Mouse (Mus musculus): ENCODE measurements around the gene Tnip1.
A peak's percentile ranks its signal among the peaks of the same experiment; 100 is the strongest.
"Not testable (repeated sequence)": the region's sequence is repeated elsewhere in the genome, so short reads cannot be mapped to it uniquely, and the experiment has no call there.

The Tnip1 gene

DNA sequence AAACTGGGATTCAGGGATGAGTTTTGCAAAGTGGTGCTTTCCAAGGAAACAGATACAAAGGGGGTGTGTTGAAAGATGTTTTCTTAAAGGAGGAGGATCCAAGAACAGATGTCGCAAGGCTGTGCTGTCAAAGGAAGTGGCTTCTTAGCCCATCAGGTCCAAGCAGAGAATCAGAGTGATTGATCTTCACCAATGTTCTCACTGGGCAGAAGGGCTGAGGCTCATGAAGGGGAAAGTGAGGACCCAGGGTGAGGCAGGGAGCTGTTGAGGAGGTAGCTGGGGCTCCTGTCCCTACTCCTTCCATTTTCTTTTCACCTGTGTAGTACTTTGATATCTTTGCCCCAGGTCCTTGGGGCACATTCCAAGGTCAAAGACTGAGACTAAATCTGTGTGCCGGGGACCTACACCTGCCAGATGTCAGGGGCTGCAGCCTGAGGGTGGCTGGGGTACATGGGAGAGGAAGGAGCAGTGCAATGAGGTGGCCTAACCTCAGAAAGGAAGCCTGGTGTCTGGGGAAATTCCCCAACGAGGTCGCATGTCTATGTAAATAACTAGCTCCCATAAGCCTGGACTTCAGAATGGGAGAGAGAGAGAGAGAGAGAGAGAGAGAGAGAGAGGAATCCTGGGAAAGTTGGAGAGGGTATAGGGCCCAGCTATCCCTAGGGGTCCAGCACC, 9.5 kb upstream of the Tnip1 start:
- no peak for DNase-seq (ENCODE audit: low spot score)

DNA sequence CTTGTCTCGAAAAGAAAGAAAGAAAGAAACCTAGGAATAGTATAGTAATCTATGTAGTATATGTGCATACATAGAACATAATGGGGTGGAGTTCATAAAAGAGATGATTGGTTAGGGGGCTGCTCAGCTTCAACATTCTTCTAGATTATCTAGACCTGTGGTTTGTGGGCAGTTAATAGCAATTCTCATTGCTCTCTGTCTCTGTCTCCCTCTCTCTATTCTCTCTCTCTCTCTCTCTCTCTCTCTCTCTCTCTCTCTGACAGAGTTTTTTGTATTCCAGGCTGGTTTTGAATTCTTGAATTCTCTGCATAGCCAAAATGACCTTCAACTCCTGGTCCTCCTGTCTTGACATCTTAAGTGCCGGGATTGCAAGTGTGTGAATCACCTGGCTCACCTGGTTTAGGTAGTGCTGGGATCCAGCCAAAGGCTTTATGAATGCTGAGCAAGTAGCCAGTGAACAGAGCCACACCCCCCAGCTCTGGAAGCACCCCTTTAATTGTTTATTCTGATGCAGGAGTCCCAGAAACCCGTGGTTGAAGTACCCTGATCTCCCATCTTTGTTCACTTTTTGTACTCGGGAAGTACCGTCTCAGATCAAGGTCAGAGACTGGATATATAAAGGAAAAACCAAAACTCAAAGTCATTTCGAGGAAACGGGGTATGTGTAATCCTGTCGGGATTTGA, 8.8 kb upstream of the Tnip1 start:
- DNase-seq (ENCODE audit: low spot score), result no peak

DNA sequence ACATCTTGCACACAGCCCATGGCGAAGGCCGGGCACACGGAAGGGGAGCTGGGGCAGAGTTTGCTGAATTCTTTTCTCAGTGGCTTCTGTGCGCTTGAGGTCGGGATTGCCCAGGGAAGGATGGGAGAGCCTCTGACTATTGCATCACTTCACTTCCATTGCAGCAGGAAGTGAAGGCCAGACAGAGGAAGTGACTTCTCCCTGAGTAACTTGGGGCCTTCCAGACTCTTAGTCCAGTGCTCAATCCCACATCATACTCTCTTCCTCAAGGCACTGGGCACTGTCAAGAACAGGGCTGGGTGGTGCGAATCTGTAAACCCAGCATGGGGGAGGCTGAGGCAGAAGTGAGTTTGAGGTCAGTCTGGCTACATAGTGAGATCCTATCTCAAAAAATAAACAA, 2.5 kb upstream of the Tnip1 start:
- no peak for DNase-seq (ENCODE audit: low spot score)

DNA sequence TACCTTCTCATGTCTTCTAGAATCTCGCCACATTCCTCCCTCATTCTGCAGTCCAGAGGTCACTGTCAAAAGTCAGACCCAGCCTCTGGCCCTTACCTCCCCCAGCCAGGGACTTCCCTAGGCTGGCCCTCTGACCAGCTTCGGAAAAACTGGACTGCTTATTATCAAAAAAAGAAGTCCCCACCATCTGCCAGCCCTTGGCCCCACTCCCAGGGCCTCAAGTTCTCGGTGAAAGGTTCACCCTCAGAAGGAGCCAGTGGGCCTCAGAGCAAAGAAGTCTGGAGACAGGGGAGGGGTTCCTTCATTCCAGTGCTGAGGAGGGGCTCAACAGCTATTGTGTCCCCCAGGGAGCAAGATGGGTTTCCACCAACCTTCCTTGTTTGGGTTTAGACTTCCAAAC, 796 bp downstream of the Tnip1 start:
- no peak for DNase-seq (ENCODE audit: low spot score)

DNA sequence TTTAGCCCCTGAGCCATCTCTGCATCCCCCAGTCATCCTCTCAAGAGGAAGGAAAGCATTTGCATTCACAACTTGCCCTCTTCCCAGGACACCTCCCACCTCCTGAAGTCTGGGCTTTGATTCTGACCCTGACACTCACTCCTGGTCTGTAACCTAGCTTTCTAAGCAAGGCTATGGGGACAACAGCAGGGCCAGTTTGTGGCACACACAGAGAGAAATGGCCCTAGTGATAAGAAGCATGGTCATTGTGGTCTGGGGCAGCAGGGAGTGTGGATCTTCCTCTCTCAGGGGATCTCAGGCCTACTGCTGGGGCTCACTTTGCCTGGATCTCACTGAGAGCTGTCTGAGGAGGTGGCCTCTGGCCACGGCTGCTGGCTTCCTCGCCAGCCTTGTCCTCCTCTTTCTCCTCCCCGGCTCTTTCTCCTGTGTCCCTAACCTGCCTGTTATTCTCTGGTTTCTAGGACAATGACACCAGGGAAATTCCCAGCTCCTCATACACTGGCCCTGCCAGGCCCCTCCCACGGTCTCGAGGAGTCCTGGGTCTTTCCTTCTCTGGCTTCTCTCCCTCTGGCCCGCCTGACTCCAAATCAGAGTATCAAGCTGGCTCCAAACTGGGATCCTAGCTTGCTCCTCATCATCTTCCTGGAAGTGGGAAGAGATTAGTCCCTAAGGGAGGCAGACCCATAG, 1.4 kb downstream of the Tnip1 start:
- no peak for DNase-seq (ENCODE audit: low spot score)

DNA sequence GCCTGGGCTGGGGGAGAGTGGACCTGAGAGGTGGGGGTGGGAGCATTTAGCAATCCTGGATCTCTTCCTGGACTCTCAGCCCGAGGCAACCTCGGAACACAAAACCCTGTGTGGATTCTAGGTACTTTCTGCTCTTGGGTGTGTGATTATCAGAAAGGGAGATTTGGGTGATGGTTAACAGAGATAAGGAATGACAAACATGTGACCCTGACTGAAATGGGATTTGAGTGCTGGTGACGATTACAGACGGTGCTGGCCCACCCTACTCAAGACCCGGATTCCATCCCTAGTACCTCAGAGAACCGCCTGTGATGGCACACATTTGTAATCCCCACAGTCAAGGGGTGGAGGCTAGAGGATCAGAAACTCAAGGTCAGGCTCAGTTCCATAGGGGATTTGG, 2.5 kb downstream of the Tnip1 start:
- no peak for DNase-seq (ENCODE audit: low spot score)

DNA sequence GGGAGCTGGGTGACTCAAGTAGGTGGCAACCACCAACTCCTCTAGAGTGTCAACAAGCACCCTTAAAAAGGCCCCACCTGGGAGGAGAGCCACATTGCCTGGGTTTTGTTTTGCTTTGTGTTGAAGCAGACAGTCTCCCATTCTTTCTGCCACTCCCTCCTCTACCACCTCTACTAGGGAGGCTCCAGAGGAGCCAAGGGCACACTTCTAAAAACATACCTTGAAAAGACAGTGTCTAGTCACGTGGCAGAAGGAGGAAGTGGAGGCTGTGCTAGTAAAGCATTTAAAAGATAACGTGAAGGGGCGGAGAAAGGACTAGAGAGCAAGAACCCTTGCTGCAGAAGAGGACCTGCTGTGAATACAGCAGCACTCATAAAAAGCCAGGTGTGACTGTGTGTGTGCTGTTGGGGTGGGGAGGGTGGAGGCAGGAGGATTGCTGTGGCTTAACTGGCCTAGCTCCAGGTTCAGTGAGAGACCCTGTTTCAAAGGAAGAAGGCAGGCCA, 4.1 kb downstream of the Tnip1 start:
- DNase-seq (ENCODE audit: low spot score), result no peak

DNA sequence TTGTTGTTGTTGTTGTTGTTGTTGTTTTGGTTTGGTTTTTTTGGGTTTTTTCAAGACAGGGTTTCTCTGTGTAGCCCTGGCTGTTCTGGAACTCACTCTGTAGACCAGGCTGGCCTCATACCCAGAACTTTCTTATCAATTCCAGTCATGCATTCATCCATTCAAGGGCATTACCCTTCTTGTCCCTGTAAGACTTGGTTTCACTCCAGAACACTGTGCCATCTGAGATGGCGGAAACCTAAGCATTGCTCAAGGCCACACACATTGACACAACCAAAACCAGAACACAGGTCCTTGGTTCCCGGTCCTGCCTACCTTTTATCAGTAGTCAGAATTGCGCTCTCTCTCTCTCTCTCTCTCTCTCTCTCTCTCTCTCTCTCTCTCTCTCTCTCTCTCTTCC, 5.0 kb downstream of the Tnip1 start:
- DNase-seq (ENCODE audit: low spot score), result not testable (repeated sequence)

DNA sequence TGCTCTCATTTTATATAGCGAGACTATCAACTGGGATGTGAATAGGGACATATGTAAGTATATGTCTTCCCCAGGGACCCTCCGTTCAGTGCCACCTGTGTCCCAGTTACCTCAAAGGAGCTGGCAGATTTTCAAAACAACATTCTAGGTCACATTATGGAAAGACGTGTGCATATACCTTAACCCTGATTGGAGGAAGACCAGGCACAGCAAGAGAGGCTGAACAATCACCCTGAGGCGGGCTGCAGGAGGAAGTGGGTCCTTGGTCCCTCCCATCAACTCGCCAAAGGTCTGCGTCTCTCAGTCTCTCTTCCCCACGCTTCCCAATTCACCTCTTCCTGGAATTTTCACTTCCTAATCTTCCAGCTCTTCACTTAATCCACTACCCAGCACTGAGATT, 5.8 kb downstream of the Tnip1 start:
- no peak for DNase-seq (ENCODE audit: low spot score)

DNA sequence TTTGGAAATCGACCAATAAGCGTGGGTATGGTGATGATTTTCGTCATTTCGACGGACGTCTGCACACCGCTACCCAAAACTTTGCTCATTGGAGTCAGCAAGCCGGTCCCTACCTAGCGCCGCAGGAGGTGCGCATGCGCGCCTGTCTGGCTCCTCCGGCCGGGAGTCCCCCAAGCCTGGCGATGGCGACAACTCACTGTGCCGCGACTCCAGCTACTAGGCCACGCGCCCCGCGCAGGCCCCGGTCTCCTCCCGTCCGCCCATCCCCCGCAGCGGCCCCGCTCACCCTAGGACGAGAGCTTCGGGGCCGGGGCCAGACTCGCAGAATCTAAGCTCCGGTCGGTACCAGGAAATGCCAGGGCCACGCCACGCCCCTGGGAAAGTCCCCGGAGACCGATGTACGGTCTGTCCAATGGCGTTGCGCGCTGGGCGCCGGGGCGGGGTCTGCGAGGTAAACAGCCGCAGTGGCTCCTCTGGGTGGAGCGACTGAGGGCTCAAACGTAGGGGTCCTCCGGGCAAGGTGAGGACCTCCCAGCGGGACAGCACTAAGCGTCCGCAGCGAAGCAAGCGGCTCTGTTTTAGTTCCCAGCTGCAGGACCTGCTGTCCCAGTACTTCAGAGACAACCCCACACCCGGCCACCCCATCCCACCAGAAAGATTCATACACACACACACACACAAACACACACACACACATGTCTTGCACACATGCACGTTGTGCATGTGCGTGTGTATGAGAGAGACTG, 6.8 kb downstream of the Tnip1 start:
- DNase-seq (ENCODE audit: low spot score), result peak; percentile 99

DNA sequence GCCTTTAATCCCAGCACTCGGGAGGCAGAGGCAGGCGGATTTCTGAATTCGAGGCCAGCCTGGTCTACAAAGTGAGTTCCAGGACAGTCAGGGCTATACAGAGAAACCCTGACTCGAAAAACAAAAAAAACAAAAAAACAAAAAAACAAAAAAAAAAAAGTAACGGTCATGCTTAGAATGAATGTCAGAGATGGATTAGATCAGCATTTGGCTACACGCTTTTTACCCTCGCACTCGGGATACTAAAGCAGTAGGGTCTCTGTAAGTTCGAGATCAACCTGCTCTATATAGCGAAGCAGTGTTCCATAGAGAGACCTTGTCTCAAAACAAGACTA, 7.3 kb downstream of the Tnip1 start:
- DNase-seq (ENCODE audit: low spot score), result not testable (repeated sequence)

DNA sequence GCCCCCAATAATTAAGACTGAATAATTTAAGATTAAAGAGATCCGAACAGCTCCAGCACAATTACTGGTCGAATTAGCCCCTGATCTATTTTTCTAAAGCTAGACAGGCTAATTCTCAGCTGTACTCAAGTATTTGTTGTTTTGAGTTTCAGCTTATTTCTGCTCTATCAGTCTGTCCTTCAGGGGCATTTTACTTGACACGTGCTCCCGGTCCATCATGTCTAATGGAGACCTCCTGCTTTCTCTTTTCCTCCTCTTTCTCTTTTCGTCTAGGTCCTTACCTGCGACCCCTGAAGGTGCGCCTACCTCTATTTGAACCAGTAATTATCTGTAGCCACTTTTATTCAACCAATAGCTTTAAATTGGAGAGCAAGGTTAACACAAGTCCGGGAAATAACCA, 8.0 kb downstream of the Tnip1 start:
- no peak for DNase-seq (ENCODE audit: low spot score)

DNA sequence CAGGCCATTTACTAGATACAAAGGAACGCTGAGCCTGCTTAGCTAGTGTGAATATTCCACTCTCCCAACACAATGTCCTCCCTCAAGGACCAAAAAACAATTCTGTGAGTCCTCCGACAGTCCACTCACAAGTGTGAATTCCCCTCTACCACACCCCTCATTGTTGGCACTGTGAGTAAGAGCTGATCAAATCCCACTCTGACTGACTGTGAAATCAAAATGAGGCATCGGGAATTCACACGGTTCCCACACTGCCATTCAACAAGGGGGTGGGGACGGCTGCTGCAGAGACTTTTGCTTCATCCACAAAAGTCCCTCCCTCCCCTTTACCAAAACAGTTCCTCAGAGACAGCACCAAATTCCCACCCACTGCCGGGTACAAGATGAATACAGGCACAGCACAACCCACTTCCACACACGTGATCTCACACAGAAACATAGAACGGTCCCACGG, 8.7 kb downstream of the Tnip1 start:
- DNase-seq (ENCODE audit: low spot score), result no peak

DNA sequence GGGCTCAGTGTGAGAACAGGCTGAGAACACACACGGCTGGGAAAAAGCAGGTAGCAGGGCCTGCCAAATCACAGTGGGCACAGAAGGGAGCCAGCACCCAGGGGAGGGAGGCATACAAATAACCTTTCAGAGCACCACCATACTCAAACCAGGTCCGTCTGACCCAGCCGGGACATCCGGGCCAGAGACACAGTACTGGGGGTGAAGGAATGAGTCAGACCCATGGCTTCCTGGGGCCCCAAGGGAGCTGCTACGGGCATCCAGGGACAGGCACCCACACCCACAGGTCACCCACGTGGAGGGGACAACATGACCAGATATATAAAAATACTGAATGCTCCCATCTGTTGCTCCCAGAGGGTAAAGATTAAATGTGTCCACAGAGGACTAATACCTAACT, 10.1 kb downstream of the Tnip1 start:
- no peak for DNase-seq (ENCODE audit: low spot score)

DNA sequence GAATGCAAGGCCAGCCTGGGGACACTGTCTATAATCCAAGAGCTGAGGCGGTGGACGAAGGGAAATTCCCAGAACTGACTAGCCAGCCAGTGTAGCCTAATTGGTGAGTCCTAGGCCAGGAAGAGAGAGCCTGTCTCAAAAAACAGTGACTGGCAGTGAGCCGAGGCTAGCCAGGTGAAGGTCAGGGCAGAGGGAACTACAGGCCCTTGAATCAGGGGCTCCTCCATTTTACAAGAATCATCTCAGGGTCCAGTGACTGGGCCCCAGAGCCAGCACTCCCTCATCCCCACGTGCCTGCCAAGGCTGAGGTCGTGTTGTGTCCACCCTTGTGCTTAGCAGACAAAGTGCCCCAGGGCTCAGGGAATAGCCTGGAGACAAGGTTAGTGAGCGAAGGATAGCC, 12.0 kb downstream of the Tnip1 start:
- DNase-seq (ENCODE audit: low spot score), result no peak

DNA sequence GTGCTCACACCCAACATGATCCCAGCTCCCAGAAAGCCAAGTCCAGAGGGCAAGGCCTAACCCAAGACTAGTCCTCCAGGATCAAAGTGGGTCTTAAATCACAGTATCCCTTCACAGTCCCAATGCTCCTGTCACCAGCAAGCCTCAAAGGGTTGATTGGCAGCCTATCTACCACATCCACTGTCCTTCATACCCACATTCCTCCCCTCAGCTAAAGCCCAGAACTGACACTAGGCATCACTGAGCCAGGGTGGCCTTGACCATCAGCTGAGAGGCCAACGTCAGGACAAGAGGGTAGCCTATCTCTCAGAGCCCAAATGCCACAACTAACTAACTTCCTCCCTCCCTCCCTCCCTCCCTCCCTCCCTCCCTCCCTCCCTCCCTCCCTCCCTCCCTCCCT, 13.0 kb downstream of the Tnip1 start:
- no peak for DNase-seq (ENCODE audit: low spot score)

DNA sequence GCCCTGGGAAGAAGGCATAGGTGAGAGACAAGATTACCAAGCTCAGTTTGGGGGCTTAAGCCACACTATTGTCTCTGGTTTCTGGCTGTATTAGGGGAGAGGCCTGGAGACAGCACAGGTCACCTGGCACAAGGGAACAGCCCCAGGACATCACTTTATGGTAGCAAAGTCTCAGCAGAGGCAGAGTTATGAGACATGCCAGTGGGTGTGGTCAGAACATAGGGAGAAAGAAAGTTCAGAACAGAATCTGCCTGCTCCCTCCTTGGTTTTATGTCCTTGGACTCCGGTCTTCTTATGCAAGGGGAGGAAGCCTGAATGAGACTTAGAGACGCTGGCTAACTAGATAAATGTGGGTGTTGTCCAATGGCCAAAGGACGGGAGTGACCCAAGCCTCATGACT, 18.0 kb downstream of the Tnip1 start:
- no peak for DNase-seq (ENCODE audit: low spot score)

DNA sequence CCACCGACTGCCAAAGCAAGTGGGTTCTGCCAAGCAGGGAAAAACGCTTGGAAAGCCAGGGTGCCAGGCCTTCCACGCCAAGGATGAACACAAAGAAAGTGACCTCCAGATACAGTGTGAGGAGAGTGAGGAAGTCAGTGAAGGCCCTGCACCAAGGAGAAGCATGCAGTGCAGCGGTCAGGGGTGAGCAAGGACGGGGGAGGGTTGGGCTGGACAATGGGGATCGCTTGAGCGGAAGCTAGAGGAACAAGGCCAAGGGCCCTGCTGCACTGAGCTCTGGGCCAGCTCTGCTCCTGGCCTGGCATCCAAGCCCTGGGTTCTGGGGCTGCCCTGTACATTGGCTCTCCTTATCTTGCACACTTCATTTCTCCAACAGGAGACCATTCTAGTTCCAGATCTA, 22.7 kb downstream of the Tnip1 start:
- DNase-seq (ENCODE audit: low spot score), result no peak

DNA sequence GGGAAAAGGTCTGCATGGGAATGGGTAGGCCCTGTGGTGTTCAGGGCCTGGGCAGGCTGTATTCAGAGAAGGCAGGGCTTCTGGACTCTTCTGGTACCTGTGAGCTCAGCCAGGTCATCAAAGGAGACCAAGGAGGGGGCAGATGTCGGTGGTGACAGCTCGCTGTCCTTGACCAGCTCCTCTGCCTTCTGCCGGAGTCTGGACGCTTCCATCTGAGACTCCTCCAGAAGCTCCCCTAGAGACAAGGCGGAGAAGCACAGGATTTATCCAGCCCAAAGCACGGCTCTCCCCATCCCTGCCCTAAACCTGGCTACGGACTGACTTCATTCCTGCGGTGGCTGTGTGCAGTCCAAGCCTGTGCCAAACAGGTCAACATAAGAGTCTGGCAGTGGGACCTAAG, 23.2 kb downstream of the Tnip1 start:
- DNase-seq (ENCODE audit: low spot score), result no peak

DNA sequence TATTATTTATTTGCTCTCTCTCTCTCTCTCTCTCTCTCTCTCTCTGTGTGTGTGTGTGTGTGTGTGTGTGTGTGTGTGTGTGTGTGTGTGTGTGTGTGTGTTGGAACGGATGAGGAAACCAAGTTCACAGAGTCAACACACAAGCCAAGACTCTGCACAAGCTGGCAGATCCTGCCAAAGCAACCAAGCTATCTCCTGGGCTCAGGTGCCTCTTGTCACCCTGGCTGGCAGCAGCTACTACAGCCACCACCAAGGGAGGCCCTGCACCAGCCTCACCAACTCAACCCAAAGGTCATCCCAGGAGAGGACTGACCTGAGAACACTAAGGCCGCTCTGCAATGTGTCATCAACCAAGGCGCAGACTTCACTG, 26.0 kb downstream of the Tnip1 start:
- DNase-seq (ENCODE audit: low spot score), result no peak

DNA sequence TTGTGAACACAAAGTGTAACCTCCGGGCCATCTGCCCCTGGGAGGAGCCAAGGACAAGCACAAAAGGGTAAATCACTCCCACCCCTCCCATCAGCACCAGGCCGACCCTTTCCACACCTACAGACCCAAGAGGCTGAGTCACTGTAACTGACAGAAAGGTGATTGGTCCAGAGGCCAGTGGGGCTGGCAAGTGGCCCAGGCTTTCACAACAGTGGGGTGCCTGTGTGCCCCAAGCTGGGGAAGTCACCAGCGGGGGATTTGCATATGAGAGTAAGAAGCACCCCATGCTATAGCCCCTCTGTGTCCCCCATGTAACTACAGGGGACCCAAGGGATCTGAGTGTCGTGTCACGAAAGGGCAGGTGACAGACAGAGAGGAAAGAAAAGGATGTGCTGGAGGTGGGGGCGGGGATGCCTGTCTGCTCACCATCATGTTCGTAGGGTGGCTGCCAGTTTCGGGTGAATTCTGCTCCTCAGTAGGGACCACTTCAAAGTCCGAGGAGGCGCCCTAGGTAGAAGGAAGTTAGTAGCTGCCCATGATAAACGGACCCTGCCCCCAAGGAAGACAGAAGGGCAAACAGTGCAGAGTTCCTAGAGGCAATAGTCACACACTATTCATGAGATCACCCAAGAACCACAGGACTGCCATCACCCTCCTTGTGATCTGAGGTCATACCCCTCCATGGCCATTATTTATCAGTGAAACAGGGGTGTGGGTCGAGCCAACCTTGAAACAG, 26.5 kb downstream of the Tnip1 start:
- peak; percentile 45 for DNase-seq (ENCODE audit: low spot score)

DNA sequence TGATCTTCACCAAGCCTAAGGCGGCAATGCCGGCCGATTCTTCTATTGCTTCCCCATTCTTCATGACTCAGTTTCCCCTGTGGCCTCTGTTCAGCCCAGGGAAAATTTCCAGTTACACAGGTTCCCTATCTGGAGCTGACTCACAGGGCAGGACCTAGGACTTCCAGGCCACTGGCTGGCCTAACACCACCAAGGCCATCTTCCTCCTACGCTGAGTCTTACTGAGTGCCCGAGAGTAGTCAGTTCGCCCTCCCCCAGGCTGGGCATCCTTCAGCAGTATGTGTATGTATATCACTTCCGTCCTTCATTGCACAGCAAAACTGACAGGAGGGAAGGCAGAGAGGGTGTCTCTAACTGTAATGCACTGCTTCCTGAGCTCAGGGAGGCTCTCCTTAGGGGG, 28.5 kb downstream of the Tnip1 start:
- no peak for DNase-seq (ENCODE audit: low spot score)

Measured in urinary bladder, postnatal 14 days (tissue).